Mouse (Mus musculus) CD4-positive naive resting alpha-beta T cell, adult 57 days (primary cell): ENCODE data around the gene Rbms1. TPM values are rescaled to one million over a fixed set of nuclear protein-coding genes. Genes with fewer than 3 reads are reported as not detected.

Experiments
- total RNA-seq: library from RNA; stranded (reverse); gene quantifications from one replicate; pipeline ENCODE4 v1.2.4, GENCODE M21; 2023

The Rbms1 gene
- total RNA-seq = 112 TPM

DNA sequence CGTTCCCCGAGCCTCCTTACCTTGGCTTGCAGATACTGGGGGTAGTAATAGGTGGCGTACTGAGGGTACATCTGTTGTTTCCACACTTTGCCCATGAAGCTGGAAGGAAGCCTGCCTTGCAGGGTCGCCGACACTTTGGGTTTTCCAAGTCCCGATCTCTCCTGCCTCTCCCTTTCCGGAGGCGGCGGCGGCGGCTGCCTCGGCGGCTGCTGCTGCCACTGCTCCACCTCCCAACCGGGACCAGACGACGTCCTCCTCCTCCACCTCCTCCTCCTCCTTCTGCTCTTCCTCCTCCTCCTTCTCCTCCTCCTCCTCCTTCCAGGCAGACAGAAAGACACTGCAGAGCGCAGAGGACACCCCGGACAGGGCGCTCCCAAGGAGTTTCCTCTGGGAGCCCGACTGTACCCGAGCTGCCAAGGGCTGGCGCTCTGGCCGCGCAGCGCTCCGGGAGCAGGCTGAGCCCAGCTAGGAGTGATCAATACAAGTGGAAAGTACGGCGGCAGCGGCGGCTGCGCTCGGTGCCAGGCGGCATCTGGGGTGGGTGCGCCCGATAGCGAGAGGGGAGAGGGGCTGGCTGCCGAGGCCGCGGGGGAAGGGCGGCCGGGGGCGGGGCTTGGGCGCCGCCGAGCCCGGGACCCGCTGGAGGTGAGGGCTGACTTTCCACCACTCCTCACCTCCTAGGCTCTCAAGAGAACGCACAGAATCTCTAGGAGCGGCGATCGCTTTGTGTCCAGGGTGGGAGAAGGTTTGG, at the start of gene Rbms1:
Gene Rbms1, minus strand, starts transcription at position 522 of the 751 bp plus-strand sequence.

DNA sequence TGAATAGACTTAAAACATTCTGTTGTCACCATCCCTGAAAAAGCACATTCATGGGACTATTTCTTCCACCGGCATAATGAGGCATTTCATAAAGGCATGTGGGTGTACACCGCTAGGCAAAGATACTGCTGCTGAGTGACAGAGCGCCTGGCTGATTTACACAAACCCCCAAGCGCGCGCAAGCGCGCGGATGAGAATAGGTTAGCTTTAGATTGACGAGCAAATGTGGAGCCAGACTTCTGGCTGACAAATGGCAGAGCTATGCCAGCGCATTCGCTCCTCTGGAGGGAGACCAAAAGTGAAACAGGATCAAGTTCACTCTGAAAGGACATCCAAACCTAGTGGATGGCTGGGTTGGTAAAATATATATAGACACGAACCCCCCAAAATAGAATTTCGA, 240.5 kb downstream of the Rbms1 start, which contains the start of gene Itgb6:
Gene Itgb6, minus strand, starts transcription at position 130 of the 400 bp plus-strand sequence.

Other genes starting within 250 kb of the Rbms1 start
- gene Itgb6, start 240.5 kb downstream of the Rbms1 start, total RNA-seq = not detected